Mouse (Mus musculus) heart, embryonic 14.5 days (tissue): ENCODE measurements around the gene Fbxl13. TPM values are rescaled to one million over a fixed set of nuclear protein-coding genes. Genes with fewer than 3 reads are reported as not detected.

Experiments
- ATAC-seq: fragments of 200-750 bp; cut with Nextera tagmentation; 2 replicates; pipeline ENCODE4 v1.8.0; 2017; ENCODE audit warnings: low read depth, moderate TSS enrichment; ENCODE audit not compliant: insufficient number of reproducible peaks, insufficient read depth, low FRiP score
- H3K27ac ChIP-seq, 2 experiments: fragments of 200-500 bp in 1 of 2; fragments of 300-500 bp in 1 of 2; sonication (generic) in 1 of 2; replicated peaks in 1 of 2; 2 replicates each; pipeline ENCODE4 v1.5.1; 2012 to 2014; ENCODE audit warnings: low read depth in 2 of 2, low read length in 2 of 2, control low read depth in 1 of 2, mild to moderate bottlenecking in 1 of 2, mixed read lengths in 1 of 2; ENCODE audit not compliant: control insufficient read depth in 1 of 2, insufficient read depth in 1 of 2
- H3K27me3 ChIP-seq: fragments of 300-500 bp; sonication (generic); 2 replicates; pipeline ENCODE4 v1.6.1; 2014; ENCODE audit warnings: mild to moderate bottlenecking, low read length, control low read depth; ENCODE audit not compliant: control insufficient read depth, insufficient read depth
- H3K36me3 ChIP-seq: fragments of 300-500 bp; sonication (generic); 2 replicates; pipeline ENCODE4 v1.6.1; 2014; ENCODE audit warnings: mild to moderate bottlenecking, control low read depth, low read length, mixed read lengths; ENCODE audit not compliant: control insufficient read depth, insufficient read depth
- H3K4me1 ChIP-seq, 2 experiments: fragments of 200-500 bp in 1 of 2; fragments of 300-500 bp in 1 of 2; sonication (generic) in 1 of 2; 2 replicates each; pipeline ENCODE4 v1.6.1; 2012 to 2014; ENCODE audit warnings: low read length in 2 of 2, control low read depth in 1 of 2, mixed read lengths in 1 of 2; ENCODE audit not compliant: control insufficient read depth in 2 of 2, insufficient read depth in 2 of 2
- H3K4me2 ChIP-seq: fragments of 300-500 bp; sonication (generic); 2 replicates; pipeline ENCODE4 v1.6.1; 2014; ENCODE audit warnings: mild to moderate bottlenecking, low read length
- H3K4me3 ChIP-seq, 2 experiments: fragments of 200-500 bp in 1 of 2; fragments of 300-500 bp in 1 of 2; sonication (generic) in 1 of 2; 2 replicates each; pipeline ENCODE4 v1.5.1; 2012 to 2014; ENCODE audit warnings: low read length in 2 of 2, mild to moderate bottlenecking in 2 of 2, control low read depth in 1 of 2, low read depth in 1 of 2, moderate library complexity in 1 of 2; ENCODE audit not compliant: control insufficient read depth in 1 of 2, insufficient read depth in 1 of 2
- H3K9ac ChIP-seq: fragments of 300-500 bp; sonication (generic); 2 replicates; pipeline ENCODE4 v1.6.1; 2014; ENCODE audit warnings: mild to moderate bottlenecking, low read length
- H3K9me3 ChIP-seq: fragments of 300-500 bp; sonication (generic); 2 replicates; pipeline ENCODE4 v1.6.1; 2016; ENCODE audit warnings: low read length, control low read depth; ENCODE audit not compliant: control insufficient read depth
- WGBS: fragments of 180-500 bp; shearing (Covaris S2); extraction: QIAGEN DNeasy Blood & Tissue Kit; methylation state at CpG from one replicate; pipeline ENCODE4 v1.1.7; 2014; 5-methylcytosine and 5-hydroxymethylcytosine counted together
- polyA plus RNA-seq: library from polyadenylated mRNA; unstranded; fragments of >200 nt; fragmentation: Nextera tagmentation; extraction: Ambion mirVana; gene quantifications from 2 replicates; pipeline ENCODE4 v1.2.1, GENCODE M21; 2014

The Fbxl13 gene
- polyA plus RNA-seq = 0.19 and 0.23 TPM in 2 replicates

DNA sequence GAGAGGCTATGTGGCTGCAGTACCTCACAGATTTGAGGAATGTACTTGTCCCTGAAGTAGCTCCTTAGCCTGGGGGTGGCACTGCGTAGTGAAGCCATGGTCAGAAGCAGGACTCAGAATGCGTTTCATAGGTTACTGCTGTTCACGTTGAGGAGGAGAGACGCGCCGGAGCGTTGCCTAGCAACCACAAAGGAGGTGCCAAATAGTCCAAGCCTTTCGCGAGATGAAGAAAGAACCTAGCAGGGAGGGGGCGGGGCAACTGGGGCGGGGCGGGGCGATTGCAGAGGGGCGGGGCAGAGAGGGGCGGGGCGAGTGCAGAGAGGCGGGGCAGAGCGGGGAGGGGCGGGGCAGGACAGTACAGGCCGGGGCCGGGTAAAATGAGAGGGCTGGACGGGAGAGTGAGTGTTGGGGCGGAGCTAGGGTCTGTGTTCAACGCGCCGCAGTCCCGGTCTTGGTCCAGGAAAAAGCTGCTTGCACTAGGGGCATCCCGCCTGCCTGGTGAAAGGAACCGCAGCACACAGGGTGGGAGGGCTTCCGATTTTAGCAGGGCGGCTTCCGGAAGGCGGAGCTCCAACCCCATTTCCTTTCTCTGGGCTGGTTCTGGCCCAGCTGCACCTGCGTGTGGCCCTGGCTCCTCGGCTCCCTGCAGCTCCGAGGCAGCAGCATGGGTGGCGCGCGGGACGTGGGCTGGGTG lies at the start of gene Fbxl13, which contains the start of gene Armc10:
Fbxl13 (minus strand) TSS at position 196 of the 694 bp plus-strand sequence.
Armc10 (plus strand) TSS at position 375 of the 694 bp plus-strand sequence.
- Histone ChIP-seq H3K9me3 (no peaks in the 10 kb centered on the region), H3K4me3 (peak within 1 kb of the TSS; percentile 82 to 83), H3K9ac (peak within 1 kb of the TSS; percentile 94), H3K4me1 (peaks cover 7 to 12% of the 10 kb centered on the region in 2 experiments; a peak in 3 of 4 replicates), H3K4me2 (peak within 1 kb of the TSS; percentile 78), H3K27me3 (peaks cover 3% of the 10 kb centered on the region; the same call in 1 of the 2 replicates), H3K36me3 (peaks cover 26% of the 10 kb centered on the region), H3K27ac (peak within 1 kb of the TSS; percentile 66 to 79)
- WGBS = under 1% methylated on average over 38 of the region's 40 CpGs
- peak; percentile 97 for ATAC-seq

DNA sequence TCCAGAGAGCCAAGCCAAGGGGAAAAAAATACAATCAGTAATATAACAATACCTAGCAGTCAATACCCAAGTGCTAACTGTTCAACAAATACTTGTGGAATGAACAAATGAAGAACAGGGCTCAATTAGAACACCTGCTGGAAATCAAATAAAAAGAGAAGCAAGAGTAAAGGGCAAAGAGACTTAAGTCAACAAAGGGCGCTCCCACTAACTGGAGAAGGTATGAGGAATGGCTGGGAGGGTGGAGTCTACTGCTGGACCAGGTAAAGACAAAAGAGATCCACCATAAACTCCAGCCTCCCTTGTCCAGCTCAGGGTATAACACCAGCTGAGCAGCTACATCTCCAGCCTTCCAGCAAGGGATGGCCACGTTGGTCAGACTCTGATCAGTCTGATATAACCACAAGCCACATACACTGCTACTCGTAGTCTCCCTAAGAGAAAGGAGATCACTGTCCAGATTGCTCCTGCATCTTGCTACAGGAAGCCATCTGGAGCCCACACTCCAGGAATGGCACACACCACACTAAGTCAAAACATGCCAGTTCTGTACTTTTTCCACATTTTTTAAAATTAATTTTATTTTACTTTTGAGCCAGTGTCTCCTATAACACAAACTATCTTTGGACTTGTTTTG lies 49.5 kb upstream of the Fbxl13 start:
- Histone ChIP-seq H3K27ac (no peak overlapping the region), H3K9ac (no peak overlapping the region), H3K27me3 (no peaks in the 10 kb centered on the region), H3K4me1 (peaks cover 0 to 5% of the 10 kb centered on the region in 2 experiments; a peak in 1 of 4 replicates), H3K36me3 (no peaks in the 10 kb centered on the region), H3K4me2 (no peak overlapping the region), H3K9me3 (no peaks in the 10 kb centered on the region), H3K4me3 (no peak overlapping the region)
- ATAC-seq = no peak
- WGBS = 81% methylated on average over 3 of the region's 3 CpGs

DNA sequence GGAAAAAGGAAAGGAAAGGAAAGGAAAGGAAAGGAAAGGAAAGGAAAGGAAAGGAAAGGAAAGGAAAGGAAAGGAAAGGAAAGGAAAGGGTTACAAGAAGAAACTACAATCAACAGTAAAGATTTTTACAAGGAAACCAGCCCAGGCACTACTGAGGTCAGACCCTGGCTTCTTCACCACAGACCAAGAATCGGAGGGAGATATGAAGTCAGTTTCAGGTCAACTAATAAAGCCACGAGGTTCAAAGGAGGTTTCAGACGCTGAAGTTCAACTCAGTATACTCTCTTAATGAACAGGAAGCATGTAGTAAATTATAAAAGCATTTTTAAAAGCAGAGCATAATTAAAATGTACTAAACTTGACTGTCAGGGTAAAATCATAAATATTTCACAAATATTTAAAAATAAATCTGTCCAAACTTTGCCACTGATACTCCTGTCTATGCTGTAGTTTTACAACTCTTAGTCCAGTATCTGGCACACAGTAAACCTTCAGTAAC lies 48.0 kb upstream of the Fbxl13 start:
- Histone ChIP-seq H3K4me3 (no peak overlapping the region), H3K4me1 (peaks cover 0 to 5% of the 10 kb centered on the region in 2 experiments; a peak in 1 of 4 replicates), H3K9me3 (no peaks in the 10 kb centered on the region), H3K27me3 (no peaks in the 10 kb centered on the region), H3K4me2 (no peak overlapping the region), H3K27ac (no peak overlapping the region), H3K36me3 (no peaks in the 10 kb centered on the region), H3K9ac (no peak overlapping the region)
- WGBS = 85% methylated on average over 3 of the region's 3 CpGs
- no peak for ATAC-seq

DNA sequence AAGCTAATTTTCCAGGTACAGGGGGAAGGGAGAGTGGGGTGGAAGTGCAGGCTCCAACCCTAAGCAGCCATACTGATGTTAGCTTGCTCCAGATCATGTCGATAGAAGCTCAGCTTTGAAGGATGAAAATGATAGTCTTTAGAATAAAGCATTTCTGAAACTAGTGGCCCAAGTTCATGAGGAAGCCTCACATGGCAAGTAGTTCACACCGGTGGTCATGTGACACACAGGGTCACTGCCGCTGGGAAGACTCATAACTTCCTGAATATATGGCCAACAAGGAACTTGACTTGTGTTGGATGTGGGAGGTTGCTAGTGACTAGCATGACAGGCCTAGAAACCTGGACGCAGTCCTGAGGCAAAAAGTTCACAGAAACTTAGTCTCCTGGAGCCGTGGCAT lies 46.8 kb upstream of the Fbxl13 start:
- Histone ChIP-seq H3K9me3 (no peaks in the 10 kb centered on the region), H3K4me3 (no peak overlapping the region), H3K4me2 (no peak overlapping the region), H3K9ac (no peak overlapping the region), H3K27me3 (no peaks in the 10 kb centered on the region), H3K36me3 (no peaks in the 10 kb centered on the region), H3K27ac (no peak overlapping the region), H3K4me1 (peaks cover 0 to 8% of the 10 kb centered on the region in 2 experiments; a peak in 1 of 4 replicates)
- 89% methylated on average over 5 of the region's 5 CpGs for WGBS
- ATAC-seq = no peak

DNA sequence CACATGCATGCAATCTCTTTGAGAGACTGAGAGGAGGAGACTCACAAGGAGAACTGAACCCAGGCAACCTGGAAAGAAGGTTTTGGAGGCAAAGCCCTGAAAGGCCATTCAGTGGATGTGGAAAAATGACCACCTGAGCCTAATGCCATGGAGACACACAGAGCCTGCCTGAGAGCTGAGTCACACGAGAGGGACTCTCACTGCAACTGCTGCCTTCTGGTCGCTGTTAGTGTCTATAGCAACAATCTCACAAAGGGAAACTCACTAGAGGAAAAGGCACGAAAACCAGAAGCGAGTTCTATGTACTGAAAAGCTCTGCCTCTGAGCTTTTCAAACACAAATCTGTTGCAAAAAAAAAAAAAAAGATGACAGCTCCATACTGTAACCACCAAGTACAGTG lies 41.6 kb upstream of the Fbxl13 start:
- Histone ChIP-seq H3K36me3 (no peaks in the 10 kb centered on the region; the same call in 1 of the 2 replicates), H3K27ac (0 out of 4 replicates have a peak overlapping the region, but pooled peaks of 1 of the 2 experiments have one; percentile 6), H3K9ac (no peak overlapping the region), H3K4me1 (0 out of 4 replicates have a peak, but pooled peaks cover 2 to 7% of the 10 kb centered on the region in 2 experiments), H3K4me3 (no peak overlapping the region), H3K27me3 (no peaks in the 10 kb centered on the region), H3K9me3 (no peaks in the 10 kb centered on the region), H3K4me2 (no peak overlapping the region)
- no peak for ATAC-seq
- WGBS = 9% methylated on average over 4 of the region's 4 CpGs

DNA sequence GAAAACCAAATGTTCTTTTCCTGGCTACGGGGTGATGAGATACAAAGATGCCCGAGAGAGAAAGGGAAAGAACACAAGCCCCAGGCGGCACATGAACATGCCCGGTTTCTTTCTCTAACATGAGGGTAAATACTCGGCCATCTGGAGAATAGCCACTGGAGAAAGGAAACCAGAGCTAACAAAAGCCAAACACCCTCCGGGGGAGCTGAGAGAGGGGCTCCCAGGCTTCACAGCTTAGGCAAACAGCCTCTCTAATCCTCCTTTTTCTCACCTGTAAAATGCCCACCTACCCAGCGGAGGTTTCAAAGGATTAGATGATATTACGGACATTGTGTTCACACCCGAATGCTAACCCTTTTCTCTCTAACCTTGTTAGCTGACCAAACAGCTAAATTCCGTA lies 39.6 kb upstream of the Fbxl13 start:
- ATAC-seq = no peak
- Histone ChIP-seq H3K27ac (no peak overlapping the region), H3K4me1 (peaks cover 6 to 18% of the 10 kb centered on the region in 2 experiments; a peak in 3 of 4 replicates), H3K4me3 (no peak overlapping the region), H3K9ac (no peak overlapping the region), H3K4me2 (no peak overlapping the region), H3K36me3 (no peaks in the 10 kb centered on the region; the same call in 1 of the 2 replicates), H3K27me3 (no peaks in the 10 kb centered on the region), H3K9me3 (no peaks in the 10 kb centered on the region)
- 74% methylated on average over 10 of the region's 10 CpGs for WGBS

DNA sequence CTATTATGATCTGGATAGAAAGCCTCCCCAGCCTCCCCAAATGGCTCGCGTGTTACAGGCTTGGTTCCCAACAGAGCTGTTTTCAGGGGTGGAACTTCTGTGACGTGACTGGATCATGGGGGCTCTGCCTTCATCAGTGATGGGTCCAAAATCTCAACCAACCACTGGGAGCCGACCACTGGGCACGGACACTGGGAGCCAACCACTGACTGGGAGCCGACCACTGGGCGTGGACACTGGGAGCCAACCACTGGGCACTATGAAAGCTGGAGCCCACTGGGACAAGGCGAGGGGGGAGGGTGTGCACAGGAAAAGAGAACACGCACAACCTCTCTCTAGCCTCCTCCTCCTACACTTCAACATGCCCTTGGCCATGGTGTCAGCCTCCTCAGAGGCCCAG lies 38.4 kb upstream of the Fbxl13 start:
- no peak for ATAC-seq

More for the DNA sequence above, 38.4 kb upstream of the Fbxl13 start:
- Histone ChIP-seq H3K4me2 (no peak overlapping the region), H3K27me3 (no peaks in the 10 kb centered on the region), H3K27ac (no peak overlapping the region), H3K36me3 (no peaks in the 10 kb centered on the region; the same call in 1 of the 2 replicates), H3K4me3 (no peak overlapping the region), H3K4me1 (peaks cover 6 to 18% of the 10 kb centered on the region in 2 experiments; a peak in 3 of 4 replicates), H3K9ac (no peak overlapping the region), H3K9me3 (no peaks in the 10 kb centered on the region)
- 92% methylated on average over 9 of the region's 9 CpGs for WGBS
